Mouse (Mus musculus) intestine, embryonic 16.5 days (tissue): ENCODE results near the gene Aaas. TPM values are rescaled to one million over a fixed set of nuclear protein-coding genes. Genes with fewer than 3 reads are reported as not detected.
A peak's percentile ranks its signal among the peaks of the same experiment; 100 is the strongest.
"Not testable (repeated sequence)": the region's sequence is repeated elsewhere in the genome, so short reads cannot be mapped to it uniquely, and the experiment has no call there.

Source experiments
- ATAC-seq: fragments of 200-750 bp; cut with Nextera tagmentation; 2 replicates; pipeline ENCODE4 v1.8.0; 2017; ENCODE audit warnings: moderate TSS enrichment, moderate library complexity
- H3K27ac ChIP-seq: fragments of 300-500 bp; sonication (generic); 2 replicates; pipeline ENCODE4 v1.5.1; 2014; ENCODE audit warnings: mild to moderate bottlenecking, low read length
- H3K27me3 ChIP-seq: fragments of 300-500 bp; sonication (generic); replicated peaks from 2 replicates; pipeline ENCODE4 v1.6.1; 2014; ENCODE audit warnings: low read length, control low read depth, mixed read lengths; ENCODE audit not compliant: control insufficient read depth, insufficient read depth
- H3K36me3 ChIP-seq: fragments of 300-500 bp; sonication (generic); 2 replicates; pipeline ENCODE4 v1.6.1; 2014; ENCODE audit warnings: low read length, control low read depth; ENCODE audit not compliant: control insufficient read depth, insufficient read depth
- H3K4me1 ChIP-seq: fragments of 300-500 bp; sonication (generic); 2 replicates; pipeline ENCODE4 v1.6.1; 2014; ENCODE audit warnings: low read length, control low read depth, mixed read lengths; ENCODE audit not compliant: control insufficient read depth, insufficient read depth
- H3K4me2 ChIP-seq: fragments of 300-500 bp; sonication (generic); 2 replicates; pipeline ENCODE4 v1.6.1; 2014; ENCODE audit warnings: low read depth, low read length, control low read depth
- H3K4me3 ChIP-seq: fragments of 300-500 bp; sonication (generic); 2 replicates; pipeline ENCODE4 v1.5.1; 2014; ENCODE audit warnings: mild to moderate bottlenecking, low read length
- H3K9ac ChIP-seq: fragments of 300-500 bp; sonication (generic); 2 replicates; pipeline ENCODE4 v1.6.1; 2014; ENCODE audit warnings: low read depth, low read length
- H3K9me3 ChIP-seq: fragments of 300-500 bp; sonication (generic); 2 replicates; pipeline ENCODE4 v1.6.1; 2016; ENCODE audit warnings: low read length, control low read depth; ENCODE audit not compliant: control insufficient read depth
- WGBS: fragments of 180-500 bp; shearing (Covaris S2); extraction: QIAGEN DNeasy Blood & Tissue Kit; methylation state at CpG from one replicate; pipeline ENCODE4 v1.1.7; 2014; 5-methylcytosine and 5-hydroxymethylcytosine counted together
- polyA plus RNA-seq: library from polyadenylated mRNA; unstranded; fragments of >200 nt; fragmentation: Nextera tagmentation; extraction: Ambion mirVana; gene quantifications from 2 replicates; pipeline ENCODE4 v1.2.1, GENCODE M21; 2015

Gene Aaas
- polyA plus RNA-seq, 1 experiment from 2014 or later = 59.1 TPM

DNA sequence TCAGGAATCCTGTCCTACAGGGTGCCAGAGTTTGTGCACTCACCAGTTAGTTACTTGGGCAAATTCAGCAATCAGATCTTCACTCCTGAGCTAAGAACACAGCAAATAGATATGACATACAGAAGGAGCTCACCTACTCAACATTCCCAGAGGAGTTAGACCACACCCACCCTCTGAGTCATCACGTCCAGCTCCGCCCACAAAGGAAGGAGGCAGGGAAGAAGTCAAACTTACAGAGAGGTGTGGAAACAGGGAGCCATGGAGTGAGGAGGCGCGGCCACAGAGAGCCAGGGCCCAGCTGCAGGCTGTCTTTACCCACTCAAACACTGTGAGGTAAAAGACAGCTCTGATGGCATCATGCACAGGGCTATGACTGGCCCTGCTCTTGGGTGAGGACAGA, 4.1 kb downstream of the Aaas start:
- Histone ChIP-seq H3K4me3 (no peak overlapping the region), H3K27ac (no peak overlapping the region), H3K9me3 (no peaks in the 10 kb centered on the region), H3K4me1 (peaks cover 9% of the 10 kb centered on the region), H3K4me2 (no peak overlapping the region), H3K36me3 (no peaks in the 10 kb centered on the region; the same call in 1 of the 2 replicates), H3K9ac (no peak overlapping the region), H3K27me3 (no peaks in the 10 kb centered on the region)
- ATAC-seq = no peak
- WGBS = 55% methylated on average over 4 of the region's 4 CpGs

DNA sequence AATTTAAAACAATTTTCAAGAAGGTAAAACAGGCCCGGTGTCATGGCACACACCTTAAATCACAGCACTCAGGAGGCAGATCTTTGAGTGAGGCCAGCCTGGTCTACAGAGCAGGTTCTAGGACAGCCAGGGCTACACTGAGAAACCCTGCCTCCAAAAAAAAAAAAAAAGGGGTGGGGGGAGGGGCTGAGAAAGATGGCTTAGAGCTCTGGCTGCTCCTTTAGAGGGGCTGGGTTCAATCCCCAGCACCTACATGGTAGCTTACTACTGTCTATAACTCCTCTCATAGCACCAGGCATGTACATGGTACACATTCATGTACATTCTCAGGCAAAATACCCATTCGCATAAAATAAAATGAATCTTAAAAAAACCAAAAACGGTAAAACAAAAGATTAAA, 6.1 kb downstream of the Aaas start:
- WGBS = 95% methylated on average over 3 of the region's 3 CpGs
- Histone ChIP-seq H3K27ac (no peak overlapping the region), H3K4me2 (no peak overlapping the region), H3K4me3 (no peak overlapping the region), H3K27me3 (no peaks in the 10 kb centered on the region), H3K9ac (no peak overlapping the region), H3K4me1 (no peaks in the 10 kb centered on the region), H3K36me3 (no peaks in the 10 kb centered on the region; the same call in 1 of the 2 replicates), H3K9me3 (no peaks in the 10 kb centered on the region)
- ATAC-seq = no peak

DNA sequence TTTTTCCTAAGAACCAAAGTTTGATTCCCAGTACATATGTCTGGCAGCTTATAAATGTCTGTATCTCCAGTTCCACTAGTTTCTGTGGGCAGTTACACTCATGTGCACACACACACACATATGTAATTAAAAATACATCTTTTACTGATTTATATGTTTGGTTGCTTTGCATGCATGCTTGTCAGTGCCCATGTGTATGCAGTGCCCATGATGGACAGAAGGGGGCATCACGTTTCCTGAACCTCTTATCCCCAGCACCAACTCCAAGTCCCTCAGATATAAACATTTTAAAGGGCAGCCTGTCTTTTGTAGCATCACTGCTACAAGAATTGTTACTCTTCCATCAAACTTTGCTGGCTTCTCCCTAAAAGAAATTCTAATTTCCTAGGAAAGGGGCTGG, 9.0 kb downstream of the Aaas start:
- Histone ChIP-seq H3K4me2 (no peak overlapping the region), H3K4me1 (no peaks in the 10 kb centered on the region), H3K27ac (no peak overlapping the region), H3K9me3 (no peaks in the 10 kb centered on the region), H3K9ac (no peak overlapping the region), H3K36me3 (peaks cover 4% of the 10 kb centered on the region), H3K4me3 (no peak overlapping the region), H3K27me3 (no peaks in the 10 kb centered on the region)
- ATAC-seq = no peak
- WGBS = 13% methylated on average over 1 of the region's 1 CpGs

DNA sequence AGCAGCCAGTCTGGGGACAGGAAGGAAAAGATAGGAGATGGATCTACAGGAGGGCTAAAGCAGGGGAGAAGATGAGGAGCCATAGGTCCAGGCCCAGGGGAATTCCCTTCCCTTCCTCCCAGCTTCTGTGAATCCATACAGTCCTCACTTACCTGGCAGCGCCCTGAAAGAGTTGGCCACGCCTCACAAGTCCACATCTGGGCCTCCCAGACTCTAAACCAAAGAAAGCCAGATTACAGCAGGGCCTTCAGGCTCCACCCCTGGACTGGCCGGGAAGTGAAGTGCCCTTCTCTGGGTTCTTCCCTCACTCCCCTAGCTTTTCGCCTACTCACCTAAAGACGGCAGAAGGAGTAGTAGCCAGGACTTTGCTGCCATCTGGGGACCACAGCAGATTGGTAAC, 11.0 kb downstream of the Aaas start:
- peaks cover 10% of the 10 kb centered on the region for H3K36me3 ChIP-seq
- no peaks in the 10 kb centered on the region for H3K27me3 ChIP-seq
- no peak overlapping the region for H3K4me2 ChIP-seq
- no peaks in the 10 kb centered on the region for H3K4me1 ChIP-seq
- no peak overlapping the region for H3K9ac ChIP-seq
- no peak overlapping the region for H3K27ac ChIP-seq
- H3K4me3 ChIP-seq = no peak overlapping the region
- H3K9me3 ChIP-seq = no peaks in the 10 kb centered on the region
- 48% methylated on average over 5 of the region's 5 CpGs for WGBS
- ATAC-seq = peak; percentile 36; the same call in 1 of the 2 replicates

DNA sequence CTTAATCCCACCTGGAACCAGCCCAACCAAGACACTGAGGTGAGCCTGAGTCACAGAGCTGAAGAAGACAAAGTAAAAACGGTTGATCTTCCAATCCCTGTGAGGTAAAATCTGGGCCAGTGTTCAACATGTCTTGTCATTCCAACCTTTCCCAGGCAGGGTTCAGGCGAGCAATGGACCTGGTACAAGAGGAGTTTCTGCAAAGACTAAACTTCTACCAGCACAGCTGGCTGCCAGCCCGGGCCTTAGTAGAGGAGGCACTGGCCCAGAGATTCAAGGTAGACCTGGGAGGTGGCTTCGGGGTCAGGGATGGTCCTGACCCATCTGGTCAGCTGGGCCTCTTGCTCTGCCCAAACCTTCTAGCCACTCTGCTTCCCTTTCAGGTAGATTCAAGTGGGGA, 13.6 kb downstream of the Aaas start:
- H3K9ac ChIP-seq = no peak overlapping the region
- H3K27me3 ChIP-seq = no peaks in the 10 kb centered on the region
- no peak overlapping the region for H3K4me3 ChIP-seq
- H3K4me1 ChIP-seq = peaks cover 9% of the 10 kb centered on the region
- no peaks in the 10 kb centered on the region for H3K9me3 ChIP-seq
- H3K4me2 ChIP-seq = no peak overlapping the region
- H3K27ac ChIP-seq = no peak overlapping the region
- no peak for ATAC-seq
- peaks cover 15% of the 10 kb centered on the region for H3K36me3 ChIP-seq
- WGBS = 90% methylated on average over 4 of the region's 4 CpGs

DNA sequence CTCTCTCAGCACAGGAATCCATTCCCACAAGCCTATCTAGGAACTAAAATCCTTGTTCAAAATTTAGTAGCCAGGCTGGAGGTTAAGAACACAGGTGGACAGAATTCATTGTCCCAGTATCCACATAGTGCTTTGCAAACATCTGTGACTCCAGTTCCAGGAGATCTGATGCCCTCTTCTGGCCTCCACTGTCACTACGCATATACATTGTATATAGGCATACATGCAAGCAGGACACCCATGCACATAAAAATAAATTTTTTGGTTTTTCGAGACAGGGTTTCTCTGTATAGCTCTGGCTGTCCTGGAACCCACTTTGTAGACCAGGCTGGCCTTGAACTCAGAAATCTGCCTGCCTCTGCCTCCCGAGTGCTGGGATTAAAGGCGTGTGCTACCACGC, 14.6 kb downstream of the Aaas start:
- peaks cover 15% of the 10 kb centered on the region for H3K36me3 ChIP-seq
- H3K27ac ChIP-seq = not testable (repeated sequence)

GRCm38 (mm10) chr15:102335254-102335653, 15.3 kb downstream of the Aaas start:
- peaks cover 13% of the 10 kb centered on the region for H3K4me1 ChIP-seq
- H3K4me3 ChIP-seq = no peak overlapping the region
- no peaks in the 10 kb centered on the region for H3K9me3 ChIP-seq
- H3K27ac ChIP-seq = no peak overlapping the region
- 83% methylated on average over 8 of the region's 8 CpGs for WGBS
- ATAC-seq = no peak
- H3K9ac ChIP-seq = no peak overlapping the region
- peaks cover 18% of the 10 kb centered on the region for H3K36me3 ChIP-seq
- H3K4me2 ChIP-seq = no peak overlapping the region
- H3K27me3 ChIP-seq = no peaks in the 10 kb centered on the region

More for the DNA sequence above, 14.6 kb downstream of the Aaas start:
- not testable (repeated sequence) for H3K4me3 ChIP-seq, H3K27me3 ChIP-seq, H3K9me3 ChIP-seq, H3K4me2 ChIP-seq, H3K9ac ChIP-seq, ATAC-seq
- H3K4me1 ChIP-seq = peaks cover 13% of the 10 kb centered on the region
- 88% methylated on average over 5 of the region's 5 CpGs for WGBS

GRCm38 (mm10) chr15:102331610-102332015, 19.0 kb downstream of the Aaas start, which contains the start of gene Myg1:
Gene Myg1, plus strand, starts transcription at chr15:102331709.
- WGBS = under 1% methylated on average over 30 of the region's 30 CpGs
- Histone ChIP-seq H3K9me3 (no peaks in the 10 kb centered on the region), H3K27ac (peak within 1 kb of the TSS; percentile 75), H3K4me1 (peaks cover 17% of the 10 kb centered on the region), H3K9ac (peak within 1 kb of the TSS; percentile 85), H3K27me3 (no peaks in the 10 kb centered on the region), H3K4me3 (peak within 1 kb of the TSS; percentile 72), H3K4me2 (peak within 1 kb of the TSS; percentile 69), H3K36me3 (peaks cover 18% of the 10 kb centered on the region)
- peak; percentile 95 for ATAC-seq

GRCm38 (mm10) chr15:102326892-102327291, 23.7 kb downstream of the Aaas start:
- peak overlapping the region; percentile 81 for H3K4me3 ChIP-seq
- peak overlapping the region; percentile 75 for H3K4me2 ChIP-seq
- ATAC-seq = no peak
- peak overlapping the region; percentile 81 for H3K9ac ChIP-seq
- H3K27me3 ChIP-seq = no peaks in the 10 kb centered on the region
- H3K36me3 ChIP-seq = peaks cover 12% of the 10 kb centered on the region; the same call in 1 of the 2 replicates
- no peaks in the 10 kb centered on the region for H3K9me3 ChIP-seq
- 58% methylated on average over 8 of the region's 8 CpGs for WGBS
- H3K4me1 ChIP-seq = peaks cover 11% of the 10 kb centered on the region; the same call in 1 of the 2 replicates
- peak overlapping the region; percentile 54; the same call in 1 of the 2 replicates for H3K27ac ChIP-seq

- H3K4me3 ChIP-seq = peak within 1 kb of the TSS; percentile 81
- H3K36me3 ChIP-seq = peaks cover 12% of the 10 kb centered on the region; the same call in 1 of the 2 replicates
- H3K27me3 ChIP-seq = no peaks in the 10 kb centered on the region
- H3K9me3 ChIP-seq = no peaks in the 10 kb centered on the region
- peak within 1 kb of the TSS; percentile 63 for H3K27ac ChIP-seq
- peak within 1 kb of the TSS; percentile 81 for H3K9ac ChIP-seq
- ATAC-seq = peak; percentile 92
- H3K4me2 ChIP-seq = peak within 1 kb of the TSS; percentile 75
- peaks cover 8% of the 10 kb centered on the region; the same call in 1 of the 2 replicates for H3K4me1 ChIP-seq
- WGBS = under 1% methylated on average over 40 of the region's 40 CpGs
Measured at GRCm38 (mm10) chr15:102326022-102326576, 24.5 kb downstream of the Aaas start, which contains the start of gene Pfdn5. Gene Pfdn5, plus strand, starts transcription at chr15:102326116.
